Mouse (Mus musculus) v-Abl transformed pro-B cells (cell line): ENCODE measurements around the gene Pdzd2.

Experiments
- in situ Hi-C, 2 experiments: fragments of 400-800 bp; cut with MboI; formaldehyde crosslinking; loops; one replicate each; pipeline ENCODE4 v1.15.1; 2025; ENCODE audit not compliant: unreplicated experiment in 2 of 2

Pdzd2 gene

DNA sequence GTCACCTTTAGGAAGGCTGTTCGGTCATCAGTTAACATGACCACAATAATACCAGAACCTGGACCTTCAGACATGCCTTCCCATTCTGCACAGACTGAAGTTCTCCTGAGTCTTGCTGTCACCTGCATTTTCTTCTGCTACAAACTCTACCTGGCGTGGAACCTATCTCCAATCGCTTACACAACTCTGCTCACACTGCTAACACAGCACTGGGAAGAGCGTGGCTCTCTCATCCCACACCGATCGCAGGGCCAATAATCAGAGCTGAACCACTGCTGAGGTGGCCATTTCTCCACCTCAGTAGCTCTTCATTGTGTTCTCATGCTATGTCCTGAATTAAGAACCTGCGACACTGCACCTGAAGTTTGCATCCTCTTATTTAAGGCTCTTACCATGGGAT, 111.3 kb downstream of the Pdzd2 start:
- in situ Hi-C loops, result no loop called here

- in situ Hi-C loops, result no loop called here
These were observed 112.8 kb downstream of the Pdzd2 start for GRCm38 (mm10) chr15:12626930-12627329.

GRCm38 (mm10) chr15:12626166-12626565, 113.6 kb downstream of the Pdzd2 start:
- in situ Hi-C loops, result no loop called here

GRCm38 (mm10) chr15:12625524-12625923, 114.2 kb downstream of the Pdzd2 start:
- in situ Hi-C loops, result no loop called here

DNA sequence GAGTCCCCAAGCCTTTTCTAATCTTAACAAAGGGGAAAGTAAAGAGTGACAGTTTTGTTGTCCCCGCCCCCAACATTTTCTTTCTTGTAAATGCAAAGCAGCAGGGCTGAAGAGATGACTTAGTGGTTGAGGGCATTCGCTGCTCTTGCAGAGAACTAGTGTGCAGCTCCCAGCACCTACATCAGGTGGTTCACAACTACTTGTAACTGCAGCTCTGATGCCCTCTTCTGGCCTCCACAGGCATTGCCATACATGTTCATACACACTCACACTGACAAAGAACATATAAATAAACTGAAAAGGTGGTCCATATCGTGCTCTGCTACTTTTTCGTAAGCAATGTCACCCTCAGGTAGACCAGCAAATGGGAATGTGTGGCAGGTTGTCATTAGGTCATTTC, 116.2 kb downstream of the Pdzd2 start:
- in situ Hi-C loops, result no loop called here

DNA sequence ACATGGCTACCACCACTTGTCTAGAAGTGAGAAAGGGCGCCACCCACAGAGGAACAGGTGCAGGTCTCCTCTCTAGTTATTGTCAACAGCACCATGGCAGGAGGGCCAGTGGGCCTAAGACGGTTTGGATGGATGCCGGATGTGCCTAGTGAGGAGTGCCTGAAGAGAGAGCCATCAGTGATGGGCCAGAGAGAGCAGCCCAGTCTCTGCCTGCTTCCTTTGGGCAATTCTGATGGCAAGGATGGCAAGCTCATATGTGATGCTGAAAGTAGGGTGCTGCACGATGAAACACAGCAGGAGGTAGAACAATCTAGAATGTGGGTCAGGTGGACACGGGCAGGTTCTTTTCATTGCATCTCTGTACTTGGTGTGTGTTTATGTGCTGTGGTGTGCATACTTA, 117.0 kb downstream of the Pdzd2 start:
- in situ Hi-C loops, result no loop called here

- in situ Hi-C loops, result no loop called here
These were observed 117.6 kb downstream of the Pdzd2 start for GRCm38 (mm10) chr15:12622093-12622643.

GRCm38 (mm10) chr15:12619273-12619672, 120.5 kb downstream of the Pdzd2 start:
- in situ Hi-C loops, result no loop called here

DNA sequence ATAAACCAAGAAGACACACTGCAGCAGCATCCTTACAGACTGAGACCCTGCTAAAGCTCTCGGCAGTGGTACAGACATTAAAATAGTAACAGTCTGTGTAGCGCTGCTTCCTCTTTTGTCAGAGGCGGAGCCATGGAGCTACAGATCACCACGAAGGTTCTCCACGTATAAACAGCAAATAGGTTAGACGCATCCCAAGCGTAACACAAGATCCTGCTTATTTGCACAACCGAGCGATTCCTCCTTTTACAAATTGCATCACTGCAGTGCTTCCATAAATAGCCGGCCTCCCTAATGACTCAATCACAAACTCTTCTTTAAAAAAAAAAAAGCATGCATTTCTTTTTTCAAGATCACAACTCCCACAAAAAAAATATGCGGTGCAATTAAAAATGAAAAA, 122.1 kb downstream of the Pdzd2 start:
- in situ Hi-C loops, result no loop called here

- in situ Hi-C loops, result no loop called here
These were observed 122.5 kb downstream of the Pdzd2 start for GRCm38 (mm10) chr15:12617220-12617619.

GRCm38 (mm10) chr15:12614944-12615878, 124.5 kb downstream of the Pdzd2 start:
- in situ Hi-C loops, result no loop called here

- in situ Hi-C loops, result no loop called here
These were observed 125.7 kb downstream of the Pdzd2 start for GRCm38 (mm10) chr15:12614011-12614410.

GRCm38 (mm10) chr15:12612944-12613675, 126.6 kb downstream of the Pdzd2 start:
- in situ Hi-C loops, result no loop called here

- in situ Hi-C loops, result no loop called here
These were observed 131.6 kb downstream of the Pdzd2 start for GRCm38 (mm10) chr15:12608090-12608489.

DNA sequence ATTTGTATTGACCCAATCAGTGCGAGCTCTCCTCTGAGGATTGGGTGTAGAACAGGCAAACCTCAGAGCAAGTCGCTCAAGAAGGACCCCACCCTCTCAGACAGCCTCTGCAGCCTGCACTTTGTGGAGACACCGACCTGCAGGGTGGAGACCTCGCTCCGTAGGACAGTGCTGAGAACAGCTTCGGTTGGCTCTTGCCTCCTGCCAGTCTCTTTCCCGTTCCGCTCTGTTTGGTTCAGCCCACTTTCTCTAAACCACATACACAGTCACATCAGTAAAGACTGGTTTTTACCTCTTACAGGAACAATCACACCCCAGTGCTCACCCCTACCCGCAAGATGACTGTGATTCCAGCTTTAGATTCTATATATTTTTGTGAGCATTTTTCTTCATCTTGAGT, 133.4 kb downstream of the Pdzd2 start:
- in situ Hi-C loops, result no loop called here

DNA sequence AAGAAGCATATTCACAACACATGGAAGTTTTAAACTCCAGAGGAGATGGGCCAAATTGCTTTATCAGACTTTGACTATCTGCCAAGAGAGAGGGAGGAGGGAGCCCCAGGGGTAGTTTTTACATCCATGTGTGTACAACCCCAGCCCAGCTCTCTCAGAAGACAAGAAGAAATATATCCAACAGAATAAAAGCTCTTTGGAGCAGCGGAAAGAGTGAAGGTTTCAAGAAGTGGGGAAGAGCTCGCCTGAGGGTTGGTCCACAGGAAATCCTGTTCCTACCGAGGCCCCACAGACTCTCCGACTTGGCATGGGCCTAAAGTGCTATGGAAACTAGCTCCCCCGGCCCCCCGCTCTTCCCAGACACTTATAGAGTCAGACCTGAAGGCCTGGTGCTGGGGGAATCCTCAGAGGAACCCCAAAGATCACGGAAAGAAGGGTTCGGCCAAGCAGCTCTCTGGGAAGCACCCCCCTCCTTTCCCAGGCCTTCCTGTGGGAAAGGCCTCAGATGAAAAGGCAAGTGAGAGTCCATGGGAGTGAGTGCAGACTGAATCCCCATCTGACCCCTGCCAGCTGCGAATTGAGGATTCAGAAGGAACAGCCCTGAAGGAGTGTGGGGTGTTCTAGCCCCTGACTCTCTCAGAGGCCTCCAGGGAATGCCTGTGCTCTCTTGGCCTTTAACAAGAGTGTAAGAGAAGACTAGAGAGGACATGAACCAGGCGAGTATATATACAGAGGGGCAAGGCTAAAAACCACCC, 134.3 kb downstream of the Pdzd2 start:
- in situ Hi-C loops, result no loop called here

DNA sequence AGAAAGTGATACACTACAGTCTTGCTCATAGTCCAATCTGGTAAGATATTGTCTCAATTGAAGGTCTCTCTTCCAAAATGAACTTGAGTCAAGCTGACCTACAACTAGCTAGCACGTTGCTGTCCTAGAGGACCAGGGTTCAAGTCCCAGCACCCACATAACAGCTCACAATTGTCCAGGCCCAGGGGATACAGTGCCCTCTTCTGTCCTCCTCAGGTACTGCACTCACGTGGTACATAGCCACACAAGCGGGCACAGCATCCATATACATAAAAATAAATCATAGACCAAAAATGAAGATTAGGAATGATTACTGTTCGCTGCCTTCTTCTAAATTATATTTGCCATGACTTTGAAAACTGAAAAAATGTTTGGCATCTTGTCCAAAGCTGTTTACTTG, 136.1 kb downstream of the Pdzd2 start:
- in situ Hi-C loops, result no loop called here

GRCm38 (mm10) chr15:12593094-12593493, 146.6 kb downstream of the Pdzd2 start:
- in situ Hi-C loops, result no loop called here

GRCm38 (mm10) chr15:12592628-12593027, 147.1 kb downstream of the Pdzd2 start:
- in situ Hi-C loops, result no loop called here

- in situ Hi-C loops, result loop anchor here (5.0 kb wide), 1 partner anchor 204 kb away; no protein-coding TSS in a partner anchor
These were observed 151.1 kb downstream of the Pdzd2 start for GRCm38 (mm10) chr15:12588661-12589060.
